Mouse (Mus musculus) lung, postnatal 0 days (tissue): ENCODE results near the gene Tmem51.

ENCODE experiments used
- CTCF ChIP-seq: IDR thresholded peaks from 2 replicates; pipeline ENCODE4 v1.5.1; 2016; ENCODE audit warnings: antibody characterized with exemption, mild to moderate bottlenecking
- EP300 ChIP-seq: IDR thresholded peaks from 2 replicates; pipeline ENCODE4 v1.6.1; 2016; ENCODE audit warnings: antibody characterized with exemption, mild to moderate bottlenecking, control low read depth

- TF ChIP-seq CTCF (no peak), EP300 (no peak)
Observed at GRCm38 (mm10) chr4:142060455-142061378, 23.4 kb downstream of the Tmem51 start.
